Mouse (Mus musculus) kidney, adult 9 months (tissue): Measurements from ENCODE around the gene Best1.
"Not testable (repeated sequence)": the region's sequence is repeated elsewhere in the genome, so short reads cannot be mapped to it uniquely, and the experiment has no call there.

ENCODE experiments used
- DNase-seq: peaks from one replicate; pipeline ENCODE4 v3.0.0; 2022

The Best1 gene

GRCm38 (mm10) chr19:9989171-9989883 is 12.1 kb downstream of the Best1 start:
- no peak for DNase-seq

- no peak for DNase-seq
Measured at GRCm38 (mm10) chr19:9987593-9987992, 13.8 kb downstream of the Best1 start.

- DNase-seq = no peak
Measured at GRCm38 (mm10) chr19:9987192-9987591, 14.2 kb downstream of the Best1 start.

- no peak for DNase-seq
Measured at GRCm38 (mm10) chr19:9985900-9986421, 15.5 kb downstream of the Best1 start.

GRCm38 (mm10) chr19:9985190-9985899 is 16.1 kb downstream of the Best1 start:
- no peak for DNase-seq

GRCm38 (mm10) chr19:9984111-9985055 is 17.1 kb downstream of the Best1 start:
- no peak for DNase-seq

GRCm38 (mm10) chr19:9982852-9983542 is 18.4 kb downstream of the Best1 start:
- DNase-seq = peak; percentile 78

GRCm38 (mm10) chr19:9982151-9982851 is 19.1 kb downstream of the Best1 start:
- peak; percentile 97 for DNase-seq

GRCm38 (mm10) chr19:9981621-9982020 is 19.8 kb downstream of the Best1 start:
- no peak for DNase-seq

- no peak for DNase-seq
Measured at GRCm38 (mm10) chr19:9980258-9980657, 21.2 kb downstream of the Best1 start, which contains the start of gene Fth1. Gene Fth1, plus strand, starts transcription at chr19:9980598.

- no peak for DNase-seq
Measured at GRCm38 (mm10) chr19:9979156-9979555, 22.3 kb downstream of the Best1 start.

- DNase-seq = peak; percentile 96
Measured at GRCm38 (mm10) chr19:9978431-9978951, 22.9 kb downstream of the Best1 start.

- DNase-seq = peak; percentile 91
Measured at GRCm38 (mm10) chr19:9977085-9977484, 24.3 kb downstream of the Best1 start.

GRCm38 (mm10) chr19:9974853-9975252 is 26.6 kb downstream of the Best1 start:
- not testable (repeated sequence) for DNase-seq

- DNase-seq = no peak
Measured at GRCm38 (mm10) chr19:9968081-9968787, 33.2 kb downstream of the Best1 start.

- DNase-seq = no peak
Measured at GRCm38 (mm10) chr19:9966096-9966867, 35.2 kb downstream of the Best1 start.

- no peak for DNase-seq
Measured at GRCm38 (mm10) chr19:9964205-9964916, 37.1 kb downstream of the Best1 start.

GRCm38 (mm10) chr19:9960769-9961168 is 40.7 kb downstream of the Best1 start:
- DNase-seq = no peak

- DNase-seq = no peak
Measured at GRCm38 (mm10) chr19:9957965-9958364, 43.5 kb downstream of the Best1 start.
